ENCODE assay signal across 10 mouse cellular contexts in the genomic region with DNA sequence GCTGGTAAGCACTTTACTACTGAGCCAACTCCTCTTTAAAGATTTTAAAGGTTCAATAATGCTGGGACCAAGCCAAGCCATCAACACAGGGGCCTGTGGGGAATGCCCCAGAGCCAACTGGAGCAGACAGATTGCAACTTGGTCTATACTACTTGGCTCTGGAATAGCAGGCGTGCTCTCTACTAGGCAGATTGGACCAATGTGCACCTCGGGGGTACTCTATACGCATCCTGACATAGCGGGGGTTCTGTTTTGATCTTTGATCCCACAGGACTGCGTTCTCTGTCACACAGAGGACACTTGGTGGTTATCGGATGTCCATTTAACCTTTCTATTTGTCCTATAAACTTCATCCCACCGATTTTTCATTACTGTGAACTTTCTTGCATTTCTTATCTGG. TPM values are rescaled to one million over a fixed set of nuclear protein-coding genes. Genes with fewer than 3 reads are reported as not detected.
DNase-seq lines count a peak whose midpoint lies in the region; ATAC-seq lines count a peak whose summit lies in the region.
"Had no signal": no experiment of that assay in that cellular context is flagged by ENCODE, and none has a peak within 500 bp of the region (broad histone marks: within the 10 kb centered on the region; RNA-seq: fewer than 3 reads in every experiment).

No protein-coding gene starts in this region.

- H3K9me3 ChIP-seq in lung, embryonic 15.5 days, result no peaks in the 10 kb centered on the region
- H3K9me3 ChIP-seq in forebrain, embryonic 15.5 days, result no peaks in the 10 kb centered on the region
- no peaks in the 10 kb centered on the region for H3K9me3 ChIP-seq in limb, embryonic 15.5 days
- no peaks in the 10 kb centered on the region for H3K9me3 ChIP-seq in stomach, embryonic 15.5 days

- peaks cover 43% of the 10 kb centered on the region for H3K27me3 ChIP-seq in lung, embryonic 15.5 days
- peaks cover 18% of the 10 kb centered on the region for H3K27me3 ChIP-seq in forebrain, embryonic 15.5 days
- H3K27me3 ChIP-seq in limb, embryonic 15.5 days, result peaks cover 10% of the 10 kb centered on the region
- H3K27me3 ChIP-seq in stomach, embryonic 15.5 days (replicated peaks), result peaks cover 15% of the 10 kb centered on the region

- no peak for DNase-seq in lung, postnatal 25 days (ENCODE audit: low spot score)
- no peak for DNase-seq in gastrocnemius, postnatal 14 days
- DNase-seq in ovary, postnatal 36 days (ENCODE audit: low spot score), result no peak
- DNase-seq in gastrocnemius, postnatal 25 days, result no peak
- DNase-seq: kidney, adult 18-20 months; thymus, postnatal 25 days had no signal

- peak overlapping the region; percentile 97 for H3K4me2 ChIP-seq in lung, embryonic 15.5 days
- H3K4me2 ChIP-seq in forebrain, embryonic 15.5 days (replicated peaks), result peak overlapping the region; percentile 94
- peak overlapping the region; percentile 94 for H3K4me2 ChIP-seq in limb, embryonic 15.5 days
- H3K4me2 ChIP-seq in stomach, embryonic 15.5 days, result peak overlapping the region; percentile 76

- H3K27ac ChIP-seq in lung, embryonic 15.5 days, result no peak overlapping the region
- no peak overlapping the region for H3K27ac ChIP-seq in forebrain, embryonic 15.5 days (replicated peaks)
- H3K27ac ChIP-seq in limb, embryonic 15.5 days, result no peak overlapping the region
- no peak overlapping the region for H3K27ac ChIP-seq in stomach, embryonic 15.5 days

- intact Hi-C loops in gastrocnemius, postnatal 14 days (cut with DNase I; ENCODE audit: low total_unique reads), result no loop called here

- peak overlapping the region; percentile 67 for H3K4me3 ChIP-seq in lung, embryonic 15.5 days
- H3K4me3 ChIP-seq in forebrain, embryonic 15.5 days, result peak overlapping the region; percentile 70
- H3K4me3 ChIP-seq in limb, embryonic 15.5 days, result peak overlapping the region; percentile 71
- H3K4me3 ChIP-seq in stomach, embryonic 15.5 days (replicated peaks), result peak overlapping the region; percentile 59

- no peaks in the 10 kb centered on the region for H3K36me3 ChIP-seq in lung, embryonic 15.5 days
- H3K36me3 ChIP-seq in forebrain, embryonic 15.5 days, result no peaks in the 10 kb centered on the region
- H3K36me3 ChIP-seq in limb, embryonic 15.5 days, result no peaks in the 10 kb centered on the region
- H3K36me3 ChIP-seq in stomach, embryonic 15.5 days, result no peaks in the 10 kb centered on the region

- H3K9ac ChIP-seq in lung, embryonic 15.5 days, result no peak overlapping the region
- H3K9ac ChIP-seq in forebrain, embryonic 15.5 days (replicated peaks), result no peak overlapping the region
- H3K9ac ChIP-seq in limb, embryonic 15.5 days, result no peak overlapping the region
- H3K9ac ChIP-seq in stomach, embryonic 15.5 days, result no peak overlapping the region

- ATAC-seq in lung, embryonic 15.5 days (ENCODE audit: borderline replicate concordance, extremely low read depth, low FRiP score, low TSS enrichment), result no peak
- no peak; the same call in 1 of the 2 replicates for ATAC-seq in forebrain, embryonic 15.5 days (replicated peaks)
- ATAC-seq in limb, embryonic 15.5 days (ENCODE audit: insufficient number of reproducible peaks, low FRiP score, low TSS enrichment, low read depth), result no peak
- ATAC-seq in stomach, embryonic 15.5 days (ENCODE audit: insufficient read depth, low FRiP score, low read depth), result no peak

- whole genome bisulfite sequencing in lung, embryonic 15.5 days, result 33% methylated on average over 7 of the region's 7 CpGs
- WGBS in forebrain, embryonic 15.5 days, result 26% methylated on average over 7 of the region's 7 CpGs
- WGBS in limb, embryonic 15.5 days, result 24% methylated on average over 7 of the region's 7 CpGs
- WGBS in stomach, embryonic 15.5 days, result 32% methylated on average over 7 of the region's 7 CpGs

- 0 out of 2 replicates have a peak, but pooled peaks cover 4% of the 10 kb centered on the region for H3K4me1 ChIP-seq in lung, embryonic 15.5 days
- peaks cover 12% of the 10 kb centered on the region for H3K4me1 ChIP-seq in forebrain, embryonic 15.5 days
- H3K4me1 ChIP-seq in limb, embryonic 15.5 days, result peaks cover 9% of the 10 kb centered on the region
- no peaks in the 10 kb centered on the region for H3K4me1 ChIP-seq in stomach, embryonic 15.5 days

RNA-seq across cellular contexts. Expression of a gene that starts 0.6 kb away (rescaled TPM):
- 2.7 and 3.4 TPM in 2 replicates for polyA plus RNA-seq in lung, embryonic 15.5 days (2015; fragmentation: Nextera tagmentation; extraction: Ambion mirVana)
- polyA plus RNA-seq in forebrain, embryonic 15.5 days (2015; fragmentation: Nextera tagmentation; extraction: Ambion mirVana), result 0.46 and 0.64 TPM in 2 replicates
- polyA plus RNA-seq in limb, embryonic 15.5 days (2015; fragmentation: Nextera tagmentation; extraction: Ambion mirVana), result 3.0 and 4.3 TPM in 2 replicates
- polyA plus RNA-seq in stomach, embryonic 15.5 days (2015; fragmentation: Nextera tagmentation; extraction: Ambion mirVana), result 7.1 and 7.8 TPM in 2 replicates
- total RNA-seq in gastrocnemius, postnatal 14 days (2021), result 10 to 100 TPM; 35.0 to 37.2 TPM
- total RNA-seq in gastrocnemius, postnatal 25 days (2021), result 10 to 100 TPM; 38.2 to 39.0 TPM
